Mouse (Mus musculus) C2C12 (cell line): ENCODE measurements around the gene Otop2.

Source experiments
- CEBPB ChIP-seq: IDR thresholded peaks from one replicate; pipeline ENCODE4 v1.6.1; 2011; ENCODE audit warnings: low read depth, mild to moderate bottlenecking, control low read depth, moderate library complexity
- CTCF ChIP-seq: IDR thresholded peaks from one replicate; pipeline ENCODE4 v1.5.1; 2011; ENCODE audit not compliant: control insufficient read depth, insufficient read depth, insufficient read length
- MAX ChIP-seq: IDR thresholded peaks from one replicate; pipeline ENCODE4 v1.6.1; 2011; ENCODE audit warnings: mild to moderate bottlenecking, control low read depth
- USF1 ChIP-seq: IDR thresholded peaks from one replicate; pipeline ENCODE4 v1.6.1; 2011; ENCODE audit warnings: low read depth, mild to moderate bottlenecking, control low read depth, moderate library complexity

- TF ChIP-seq CTCF (no peak), USF1 (no peak), MAX (no peak), CEBPB (no peak)
Measured at GRCm38 (mm10) chr11:115259134-115259533, 47.8 kb upstream of the Otop2 start.
